Mouse (Mus musculus) embryonic facial prominence, embryonic 15.5 days (tissue): ENCODE measurements around the gene Eif4g3. TPM values are rescaled to one million over a fixed set of nuclear protein-coding genes. Genes with fewer than 3 reads are reported as not detected.

Experiments used
- ATAC-seq: fragments of 200-750 bp; cut with Nextera tagmentation; 2 replicates; pipeline ENCODE4 v1.8.0; 2017; ENCODE audit warnings: low read depth, moderate TSS enrichment; ENCODE audit not compliant: insufficient number of reproducible peaks, low FRiP score, low TSS enrichment
- H3K27ac ChIP-seq: fragments of 300-500 bp; sonication (generic); replicated peaks from 2 replicates; pipeline ENCODE4 v1.5.1; 2015; ENCODE audit warnings: mild to moderate bottlenecking, inconsistent platforms
- H3K27me3 ChIP-seq: fragments of 300-500 bp; sonication (generic); 2 replicates; pipeline ENCODE4 v1.6.1; 2015; ENCODE audit warnings: inconsistent platforms
- H3K36me3 ChIP-seq: fragments of 300-500 bp; sonication (generic); 2 replicates; pipeline ENCODE4 v1.6.1; 2015; ENCODE audit warnings: mild to moderate bottlenecking, inconsistent platforms
- H3K4me1 ChIP-seq: fragments of 300-500 bp; sonication (generic); 2 replicates; pipeline ENCODE4 v1.6.1; 2015; ENCODE audit warnings: inconsistent platforms
- H3K4me2 ChIP-seq: fragments of 300-500 bp; sonication (generic); replicated peaks from 2 replicates; pipeline ENCODE4 v1.6.1; 2015; ENCODE audit warnings: mild to moderate bottlenecking, inconsistent platforms
- H3K4me3 ChIP-seq: fragments of 300-500 bp; sonication (generic); replicated peaks from 2 replicates; pipeline ENCODE4 v1.5.1; 2015; ENCODE audit warnings: mild to moderate bottlenecking, inconsistent platforms
- H3K9ac ChIP-seq: fragments of 300-500 bp; sonication (generic); 2 replicates; pipeline ENCODE4 v1.6.1; 2015; ENCODE audit warnings: inconsistent platforms
- H3K9me3 ChIP-seq: fragments of 300-500 bp; sonication (generic); replicated peaks from 2 replicates; pipeline ENCODE4 v1.6.1; 2016; ENCODE audit warnings: inconsistent platforms
- WGBS: fragments of 180-500 bp; shearing (Covaris S2); methylation state at CpG from one replicate; pipeline ENCODE4 v1.1.7; 2015; 5-methylcytosine and 5-hydroxymethylcytosine counted together
- polyA plus RNA-seq: library from polyadenylated mRNA; unstranded; fragments of >200 nt; fragmentation: Nextera tagmentation; extraction: Ambion mirVana; gene quantifications from 2 replicates; pipeline ENCODE4 v1.2.1, GENCODE M21; 2015

Gene Eif4g3
- polyA plus RNA-seq, 1 experiment from 2014 or later, result 36.2 TPM

DNA sequence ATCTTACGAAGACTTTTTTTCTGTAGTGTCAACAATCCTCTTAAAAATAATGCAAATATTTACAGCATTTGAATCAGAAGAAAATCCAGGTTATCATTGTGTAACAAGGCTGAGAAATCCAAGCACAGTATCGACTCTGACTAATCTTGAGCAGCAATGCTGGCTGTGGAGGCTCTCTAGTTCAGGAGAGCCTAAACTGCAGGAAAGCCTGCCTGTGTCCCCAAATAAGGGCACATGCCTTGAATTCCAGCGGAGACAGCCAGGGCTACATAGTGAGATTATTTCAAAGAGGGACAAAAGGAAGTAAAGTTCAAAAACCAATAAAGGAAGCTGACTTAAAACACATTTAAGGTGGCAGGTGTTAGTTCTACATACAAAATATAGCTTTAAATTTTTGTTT lies 168.7 kb downstream of the Eif4g3 start:
- no peak overlapping the region for H3K9ac ChIP-seq
- H3K4me3 ChIP-seq, result no peak overlapping the region
- no peaks in the 10 kb centered on the region for H3K9me3 ChIP-seq
- peaks cover 74% of the 10 kb centered on the region for H3K36me3 ChIP-seq
- no peaks in the 10 kb centered on the region for H3K4me1 ChIP-seq
- no peak overlapping the region for H3K4me2 ChIP-seq
- no peaks in the 10 kb centered on the region for H3K27me3 ChIP-seq
- no peak overlapping the region for H3K27ac ChIP-seq
- WGBS, result 84% methylated on average over 3 of the region's 3 CpGs
- ATAC-seq, result no peak

DNA sequence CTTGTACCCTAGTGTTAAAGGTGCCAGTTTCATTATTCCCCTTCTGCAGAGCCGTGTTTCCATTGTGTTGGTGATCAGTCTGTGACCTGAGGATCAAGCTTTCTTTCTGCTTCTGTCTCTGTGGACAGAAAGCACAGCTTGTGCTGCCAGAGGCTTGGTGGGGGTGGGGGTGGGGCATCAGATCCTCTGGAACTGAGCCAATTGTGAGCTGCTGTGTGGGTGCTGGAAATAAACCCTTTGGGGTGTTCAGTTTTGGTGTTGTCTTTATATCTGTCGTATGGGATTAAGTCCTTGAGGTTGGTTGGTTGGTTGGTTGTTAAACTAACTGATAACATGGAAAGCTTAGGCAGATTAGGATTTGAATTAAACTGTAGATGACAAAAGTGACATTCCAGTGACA lies 171.0 kb downstream of the Eif4g3 start:
- no peak overlapping the region for H3K4me3 ChIP-seq
- no peak overlapping the region for H3K9ac ChIP-seq
- H3K4me2 ChIP-seq, result no peak overlapping the region
- H3K27ac ChIP-seq, result no peak overlapping the region
- no peaks in the 10 kb centered on the region for H3K4me1 ChIP-seq
- no peaks in the 10 kb centered on the region for H3K27me3 ChIP-seq
- no peaks in the 10 kb centered on the region for H3K9me3 ChIP-seq
- ATAC-seq, result no peak
- peaks cover 77% of the 10 kb centered on the region for H3K36me3 ChIP-seq
- 64% methylated on average over 2 of the region's 2 CpGs for WGBS

DNA sequence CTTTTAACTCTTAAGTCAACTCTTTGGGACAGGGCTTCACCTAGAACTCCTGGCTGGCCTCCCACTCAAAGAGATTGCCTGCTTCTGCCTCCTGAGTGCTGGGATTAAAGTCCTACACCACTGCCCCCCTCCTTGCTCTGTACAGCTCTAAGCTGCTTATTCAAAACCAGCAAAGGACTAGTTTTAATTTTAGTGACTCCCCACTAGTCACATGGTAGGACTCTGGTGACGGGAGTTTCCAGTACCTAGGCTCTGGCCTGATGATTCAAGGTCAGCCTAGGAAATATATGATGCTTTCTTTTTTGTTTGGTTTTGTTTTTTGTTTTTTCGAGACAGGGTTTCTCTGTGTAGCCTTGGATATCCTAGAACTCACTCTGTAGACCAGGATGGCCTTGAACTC lies 172.0 kb downstream of the Eif4g3 start:
- ATAC-seq, result no peak
- H3K36me3 ChIP-seq, result peaks cover 77% of the 10 kb centered on the region
- H3K4me2 ChIP-seq, result no peak overlapping the region
- no peaks in the 10 kb centered on the region for H3K4me1 ChIP-seq
- H3K27ac ChIP-seq, result no peak overlapping the region
- no peak overlapping the region for H3K9ac ChIP-seq
- no peak overlapping the region for H3K4me3 ChIP-seq
- H3K9me3 ChIP-seq, result no peaks in the 10 kb centered on the region
- H3K27me3 ChIP-seq, result no peaks in the 10 kb centered on the region
- WGBS, result 82% methylated on average over 2 of the region's 2 CpGs

DNA sequence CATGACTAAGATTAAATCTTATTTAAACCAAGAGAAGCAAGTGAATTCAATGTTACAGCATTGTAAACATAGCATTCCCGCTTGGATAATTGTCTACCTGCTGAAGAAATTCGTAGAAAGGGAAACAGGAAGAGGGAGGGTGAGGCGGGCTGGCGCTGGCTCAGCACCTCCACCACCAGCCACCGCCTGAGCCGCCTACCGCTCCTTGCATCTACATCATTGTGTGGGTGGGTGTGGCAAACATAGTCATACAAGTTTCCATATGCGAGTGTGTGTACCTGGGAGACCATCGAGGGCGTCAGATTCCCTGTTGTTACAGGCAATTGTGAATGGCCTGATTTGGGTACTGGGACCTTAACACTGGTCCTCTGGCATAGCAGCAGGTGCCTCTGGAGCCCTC lies 173.7 kb downstream of the Eif4g3 start:
- H3K4me2 ChIP-seq, result no peak overlapping the region
- H3K27ac ChIP-seq, result no peak overlapping the region
- no peak for ATAC-seq
- no peaks in the 10 kb centered on the region for H3K27me3 ChIP-seq
- no peaks in the 10 kb centered on the region for H3K4me1 ChIP-seq
- H3K36me3 ChIP-seq, result peaks cover 74% of the 10 kb centered on the region
- 91% methylated on average over 10 of the region's 10 CpGs for WGBS
- no peaks in the 10 kb centered on the region for H3K9me3 ChIP-seq
- H3K4me3 ChIP-seq, result no peak overlapping the region
- no peak overlapping the region for H3K9ac ChIP-seq

DNA sequence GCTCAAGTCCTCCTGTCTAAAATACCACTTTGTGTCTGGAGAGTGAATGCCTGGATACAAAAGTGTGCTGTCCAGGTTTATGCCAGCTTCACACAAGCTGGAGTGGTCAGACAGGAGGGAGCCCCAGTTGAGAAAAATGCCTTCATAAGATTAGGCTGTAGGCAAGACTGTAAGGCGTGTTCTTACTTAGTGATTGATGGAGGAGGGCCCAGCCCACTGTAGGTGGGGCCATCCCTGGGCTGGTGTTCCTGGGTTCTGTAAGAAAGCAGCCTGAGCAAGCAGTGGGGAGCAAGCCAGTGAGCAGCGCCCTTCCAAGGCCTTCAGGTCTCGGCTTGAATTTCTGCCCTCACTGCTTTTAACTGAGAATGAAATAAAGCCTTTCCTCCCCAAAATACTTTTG lies 175.3 kb downstream of the Eif4g3 start:
- no peak overlapping the region for H3K27ac ChIP-seq
- H3K9me3 ChIP-seq, result no peaks in the 10 kb centered on the region
- WGBS, result 68% methylated on average over 3 of the region's 3 CpGs
- no peak overlapping the region for H3K4me3 ChIP-seq
- H3K4me1 ChIP-seq, result no peaks in the 10 kb centered on the region
- ATAC-seq, result no peak
- H3K36me3 ChIP-seq, result peaks cover 88% of the 10 kb centered on the region
- no peaks in the 10 kb centered on the region for H3K27me3 ChIP-seq
- no peak overlapping the region for H3K9ac ChIP-seq
- H3K4me2 ChIP-seq, result no peak overlapping the region

DNA sequence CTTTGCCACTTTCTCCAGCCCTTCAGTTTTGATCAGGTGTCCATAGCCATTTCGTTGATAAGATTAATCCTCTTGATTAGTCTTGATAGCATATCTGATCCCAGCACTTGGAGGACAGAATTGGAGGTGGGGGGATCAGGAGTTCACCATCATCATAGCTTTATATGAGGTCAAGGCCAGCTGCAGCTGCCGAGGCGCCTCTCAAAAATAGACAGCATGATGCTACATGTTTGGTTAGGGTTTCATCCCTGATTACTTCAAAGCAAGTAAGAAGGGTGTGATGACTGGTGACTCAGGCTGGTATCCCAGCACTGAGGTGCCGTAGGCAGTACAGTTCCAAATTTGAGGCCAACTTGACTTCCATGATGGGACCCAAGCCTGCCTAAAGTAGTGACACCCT lies 176.6 kb downstream of the Eif4g3 start:
- H3K27ac ChIP-seq, result no peak overlapping the region
- H3K4me1 ChIP-seq, result no peaks in the 10 kb centered on the region
- WGBS, result 73% methylated on average over 4 of the region's 4 CpGs
- H3K4me3 ChIP-seq, result no peak overlapping the region
- H3K9ac ChIP-seq, result no peak overlapping the region
- H3K36me3 ChIP-seq, result peaks cover 90% of the 10 kb centered on the region
- H3K4me2 ChIP-seq, result no peak overlapping the region
- no peaks in the 10 kb centered on the region for H3K9me3 ChIP-seq
- H3K27me3 ChIP-seq, result no peaks in the 10 kb centered on the region
- no peak for ATAC-seq

DNA sequence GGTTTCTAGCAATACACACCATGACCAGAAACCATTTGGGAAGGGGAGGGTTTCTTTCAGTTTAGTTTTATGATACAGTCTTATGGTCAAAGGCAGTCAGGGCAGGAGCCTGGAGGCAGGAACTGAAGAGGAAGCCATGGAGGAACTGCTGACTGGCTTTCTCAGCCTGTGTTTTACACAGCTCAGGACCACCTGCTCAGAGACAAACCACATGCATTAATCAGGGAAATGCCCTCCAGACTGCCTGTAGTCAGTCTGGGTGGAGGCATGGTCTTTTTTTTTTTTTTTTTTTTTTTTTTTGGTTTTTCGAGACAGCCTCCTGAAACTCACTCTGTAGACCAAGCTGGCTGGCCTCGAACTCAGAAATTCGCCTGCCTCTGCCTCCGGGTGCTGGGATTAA lies 179.9 kb downstream of the Eif4g3 start:
- H3K27ac ChIP-seq, result no peak overlapping the region
- H3K9ac ChIP-seq, result no peak overlapping the region
- H3K4me3 ChIP-seq, result no peak overlapping the region
- H3K27me3 ChIP-seq, result no peaks in the 10 kb centered on the region
- WGBS, result 85% methylated on average over 4 of the region's 4 CpGs
- H3K4me2 ChIP-seq, result no peak overlapping the region
- no peaks in the 10 kb centered on the region for H3K9me3 ChIP-seq
- no peak for ATAC-seq
- H3K4me1 ChIP-seq, result no peaks in the 10 kb centered on the region
- peaks cover 90% of the 10 kb centered on the region for H3K36me3 ChIP-seq

DNA sequence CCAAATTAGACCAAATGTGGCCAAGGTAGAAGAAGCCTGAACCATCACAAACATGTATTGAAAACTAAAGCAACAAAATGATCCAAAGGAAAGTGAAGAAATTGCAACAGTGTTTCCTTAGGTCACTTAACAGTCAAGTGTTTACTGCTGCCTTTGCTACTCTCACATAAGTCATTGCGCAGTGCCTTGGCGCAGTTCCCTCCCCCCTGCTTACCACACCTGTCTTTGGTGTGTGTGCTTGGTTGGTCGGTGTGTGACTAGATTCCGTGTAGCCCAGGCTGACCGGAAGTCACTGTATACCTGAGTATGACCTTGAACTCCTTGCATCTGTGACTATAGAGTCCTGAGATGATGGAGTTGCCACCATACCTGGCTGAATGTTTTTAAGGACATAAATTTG lies 186.6 kb downstream of the Eif4g3 start:
- no peaks in the 10 kb centered on the region for H3K27me3 ChIP-seq
- no peak overlapping the region for H3K4me3 ChIP-seq
- H3K4me2 ChIP-seq, result no peak overlapping the region
- no peaks in the 10 kb centered on the region for H3K9me3 ChIP-seq
- no peak for ATAC-seq
- no peak overlapping the region for H3K27ac ChIP-seq
- WGBS, result 98% methylated on average over 5 of the region's 5 CpGs
- H3K36me3 ChIP-seq, result peaks cover 92% of the 10 kb centered on the region
- no peak overlapping the region for H3K9ac ChIP-seq
- H3K4me1 ChIP-seq, result no peaks in the 10 kb centered on the region

DNA sequence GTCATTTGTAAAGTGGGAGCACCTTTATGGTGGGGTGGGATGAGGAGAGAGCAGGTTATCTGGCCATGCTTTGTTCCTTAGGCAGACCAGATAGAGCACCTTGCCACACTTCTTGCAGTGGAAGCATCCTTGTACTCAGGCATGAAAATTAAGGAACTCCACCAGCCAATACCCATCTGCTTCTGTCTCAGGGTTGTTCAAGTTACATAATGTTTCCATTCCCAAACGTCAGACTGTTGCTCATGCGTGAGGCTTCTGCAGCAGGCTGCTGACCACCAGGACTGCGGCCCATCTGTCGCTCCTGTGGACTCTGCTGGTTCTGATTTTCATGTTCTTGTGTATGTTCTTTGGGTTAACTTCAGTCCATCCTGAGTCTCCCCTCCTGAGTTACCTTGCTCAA lies 187.9 kb downstream of the Eif4g3 start:
- Histone ChIP-seq H3K9ac (no peak overlapping the region), H3K36me3 (peaks cover 91% of the 10 kb centered on the region), H3K4me3 (no peak overlapping the region), H3K27ac (no peak overlapping the region), H3K27me3 (no peaks in the 10 kb centered on the region), H3K9me3 (no peaks in the 10 kb centered on the region), H3K4me2 (no peak overlapping the region), H3K4me1 (no peaks in the 10 kb centered on the region)
- no peak for ATAC-seq
- 84% methylated on average over 4 of the region's 4 CpGs for WGBS

DNA sequence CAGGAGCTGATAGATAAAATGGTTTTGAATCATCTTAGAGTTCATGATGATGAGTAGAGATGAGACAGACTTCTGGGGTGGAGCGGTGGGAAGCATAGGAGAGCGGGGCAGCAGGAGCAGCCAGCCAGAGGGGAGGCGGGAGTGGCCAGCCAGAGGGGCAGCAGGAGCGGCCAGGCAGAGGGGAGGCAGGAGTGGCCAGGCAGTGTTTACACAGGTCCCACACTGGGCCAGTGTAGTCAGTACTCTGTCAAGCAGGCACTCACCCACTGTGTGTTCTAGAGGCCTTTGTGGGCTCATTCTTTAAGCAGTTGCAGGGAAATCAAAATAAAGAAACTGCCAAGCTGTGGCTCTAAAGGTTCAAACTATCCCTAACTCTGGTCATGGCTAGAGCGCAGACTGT lies 191.2 kb downstream of the Eif4g3 start:
- no peak for ATAC-seq
- Histone ChIP-seq H3K4me1 (no peaks in the 10 kb centered on the region), H3K4me2 (no peak overlapping the region), H3K4me3 (no peak overlapping the region), H3K9ac (no peak overlapping the region), H3K27me3 (no peaks in the 10 kb centered on the region), H3K36me3 (peaks cover 80% of the 10 kb centered on the region), H3K27ac (no peak overlapping the region), H3K9me3 (no peaks in the 10 kb centered on the region)
- WGBS, result 92% methylated on average over 5 of the region's 5 CpGs

DNA sequence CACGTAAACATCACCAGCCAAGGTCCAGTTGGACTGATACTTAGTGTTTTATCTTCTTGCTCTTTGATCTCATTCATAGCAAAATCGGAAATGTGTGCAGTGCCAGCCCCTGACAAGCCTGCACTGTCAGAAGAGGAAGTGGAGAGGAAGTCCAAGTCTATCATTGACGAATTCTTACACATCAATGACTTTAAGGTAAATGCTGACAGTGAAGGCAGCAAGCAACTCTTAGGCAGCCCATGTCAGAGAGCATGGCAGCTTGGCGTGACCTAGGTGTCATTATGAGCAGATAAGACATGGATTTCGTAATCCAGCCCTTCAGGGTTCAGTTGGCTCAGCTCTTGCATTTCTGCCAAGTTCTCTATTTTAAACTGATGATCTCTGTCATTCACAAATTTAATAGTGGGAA lies 191.8 kb downstream of the Eif4g3 start:
- no peak overlapping the region for H3K4me3 ChIP-seq
- H3K36me3 ChIP-seq, result peaks cover 81% of the 10 kb centered on the region
- H3K4me2 ChIP-seq, result no peak overlapping the region
- ATAC-seq, result no peak
- H3K9me3 ChIP-seq, result no peaks in the 10 kb centered on the region
- 89% methylated on average over 5 of the region's 5 CpGs for WGBS
- H3K4me1 ChIP-seq, result no peaks in the 10 kb centered on the region
- no peaks in the 10 kb centered on the region for H3K27me3 ChIP-seq
- no peak overlapping the region for H3K27ac ChIP-seq
- H3K9ac ChIP-seq, result no peak overlapping the region

DNA sequence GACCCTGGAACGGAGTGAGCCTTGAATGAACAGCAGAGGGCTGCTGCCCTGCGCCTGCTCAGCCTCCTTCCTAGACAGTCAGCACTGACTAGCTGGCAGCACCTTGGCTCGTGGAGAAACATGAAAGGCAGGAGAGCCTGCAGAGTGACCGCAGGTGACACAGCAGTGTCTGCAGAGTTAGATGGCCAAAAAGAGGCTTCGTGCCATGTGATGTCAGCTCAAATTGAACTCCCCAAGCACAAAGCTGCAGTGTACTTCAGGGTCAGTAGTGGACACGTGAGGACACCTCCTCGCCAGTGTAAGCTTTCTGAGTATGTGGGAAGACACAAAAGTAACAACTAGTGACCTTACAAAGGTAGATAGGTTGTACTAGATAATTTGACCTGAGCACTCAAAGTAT lies 193.1 kb downstream of the Eif4g3 start:
- ATAC-seq, result no peak
- Histone ChIP-seq H3K9me3 (no peaks in the 10 kb centered on the region), H3K27ac (no peak overlapping the region), H3K4me1 (no peaks in the 10 kb centered on the region), H3K36me3 (peaks cover 81% of the 10 kb centered on the region), H3K27me3 (no peaks in the 10 kb centered on the region), H3K4me2 (no peak overlapping the region), H3K4me3 (no peak overlapping the region), H3K9ac (no peak overlapping the region)
- 90% methylated on average over 7 of the region's 7 CpGs for WGBS
